Mouse (Mus musculus) embryonic facial prominence, embryonic 11.5 days (tissue): ENCODE measurements around the gene Zfp984. TPM values are rescaled to one million over a fixed set of nuclear protein-coding genes. Genes with fewer than 3 reads are reported as not detected.
"Not testable (repeated sequence)": the region's sequence is repeated elsewhere in the genome, so short reads cannot be mapped to it uniquely, and the experiment has no call there.

ENCODE experiments used
- ATAC-seq: fragments of 200-750 bp; cut with Nextera tagmentation; replicated peaks from 2 replicates; pipeline ENCODE4 v1.8.0; 2017; ENCODE audit warnings: low read depth; ENCODE audit not compliant: insufficient number of reproducible peaks, low FRiP score, low TSS enrichment
- DNase-seq: peaks from one replicate; pipeline ENCODE4 v3.0.0-alpha.2; 2015; ENCODE audit warnings: low spot score
- H3K27ac ChIP-seq: fragments of 300-500 bp; sonication (generic); replicated peaks from 2 replicates; pipeline ENCODE4 v1.5.1; 2014; ENCODE audit warnings: mild to moderate bottlenecking, low read depth, low read length, control low read depth
- H3K27me3 ChIP-seq: fragments of 300-500 bp; sonication (generic); 2 replicates; pipeline ENCODE4 v1.6.1; 2014; ENCODE audit warnings: mild to moderate bottlenecking, low read length, moderate library complexity, mixed read lengths; ENCODE audit not compliant: control insufficient read depth, insufficient read depth
- H3K36me3 ChIP-seq: fragments of 300-500 bp; sonication (generic); replicated peaks from 2 replicates; pipeline ENCODE4 v1.6.1; 2014; ENCODE audit warnings: low read depth, mild to moderate bottlenecking, low read length, moderate library complexity, mixed read lengths; ENCODE audit not compliant: control insufficient read depth, insufficient read depth
- H3K4me1 ChIP-seq: fragments of 300-500 bp; sonication (generic); 2 replicates; pipeline ENCODE4 v1.6.1; 2014; ENCODE audit warnings: low read length, mixed read lengths; ENCODE audit not compliant: control insufficient read depth, insufficient read depth
- H3K4me2 ChIP-seq: fragments of 300-500 bp; sonication (generic); 2 replicates; pipeline ENCODE4 v1.6.1; 2014; ENCODE audit warnings: low read depth, mild to moderate bottlenecking, control low read depth, low read length, moderate library complexity
- H3K4me3 ChIP-seq: fragments of 300-500 bp; sonication (generic); 2 replicates; pipeline ENCODE4 v1.5.1; 2014; ENCODE audit warnings: low read depth, low read length, control low read depth
- H3K9ac ChIP-seq: fragments of 300-500 bp; sonication (generic); replicated peaks from 2 replicates; pipeline ENCODE4 v1.6.1; 2014; ENCODE audit warnings: mild to moderate bottlenecking, control low read depth, low read length
- H3K9me3 ChIP-seq: fragments of 300-500 bp; sonication (generic); replicated peaks from 2 replicates; pipeline ENCODE4 v1.6.1; 2016; ENCODE audit warnings: mild to moderate bottlenecking, low read length, inconsistent platforms, mixed read lengths; ENCODE audit not compliant: control insufficient read depth
- WGBS: fragments of 180-500 bp; shearing (Covaris S2); extraction: QIAGEN DNeasy Blood & Tissue Kit; methylation state at CpG from one replicate; pipeline ENCODE4 v1.1.7; 2014; 5-methylcytosine and 5-hydroxymethylcytosine counted together
- polyA plus RNA-seq: library from polyadenylated mRNA; unstranded; fragments of >200 nt; fragmentation: Nextera tagmentation; extraction: Ambion mirVana; gene quantifications from 2 replicates; pipeline ENCODE4 v1.2.1, GENCODE M21; 2014

The Zfp984 gene
- polyA plus RNA-seq, 1 experiment from 2014 or later = 11.0 TPM

GRCm38 (mm10) chr4:147793390-147793916 lies 16.1 kb downstream of the Zfp984 start:
- H3K27me3 ChIP-seq, H3K4me1 ChIP-seq, H3K27ac ChIP-seq, H3K9me3 ChIP-seq, H3K4me3 ChIP-seq, DNase-seq, H3K36me3 ChIP-seq, H3K9ac ChIP-seq, H3K4me2 ChIP-seq: not testable (repeated sequence)
- ATAC-seq = peak; percentile 52; the same call in 1 of the 2 replicates
- WGBS = 64% methylated on average over 2 of the region's 2 CpGs

DNA sequence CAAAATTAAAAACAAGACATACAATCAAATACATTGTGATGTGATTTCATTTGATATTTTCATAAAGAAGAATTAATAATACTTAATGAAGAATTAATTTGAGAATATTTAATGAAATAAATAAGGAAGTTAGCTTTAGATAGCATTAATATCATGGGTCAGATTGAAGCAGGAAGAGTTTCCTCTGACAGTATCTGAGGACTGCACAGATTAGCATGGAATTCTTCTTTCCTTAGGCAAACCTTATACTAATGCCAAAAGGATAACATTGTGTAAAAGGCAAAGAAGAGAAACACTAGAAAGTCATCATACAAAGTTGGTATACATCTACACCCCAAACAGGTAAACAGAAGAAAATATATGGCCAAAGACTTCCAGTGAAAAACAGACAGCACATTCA lies 17.9 kb downstream of the Zfp984 start:
- not testable (repeated sequence) for H3K27me3 ChIP-seq, H3K9me3 ChIP-seq, H3K9ac ChIP-seq, H3K27ac ChIP-seq, H3K4me3 ChIP-seq, H3K36me3 ChIP-seq, ATAC-seq, H3K4me2 ChIP-seq, H3K4me1 ChIP-seq, DNase-seq

DNA sequence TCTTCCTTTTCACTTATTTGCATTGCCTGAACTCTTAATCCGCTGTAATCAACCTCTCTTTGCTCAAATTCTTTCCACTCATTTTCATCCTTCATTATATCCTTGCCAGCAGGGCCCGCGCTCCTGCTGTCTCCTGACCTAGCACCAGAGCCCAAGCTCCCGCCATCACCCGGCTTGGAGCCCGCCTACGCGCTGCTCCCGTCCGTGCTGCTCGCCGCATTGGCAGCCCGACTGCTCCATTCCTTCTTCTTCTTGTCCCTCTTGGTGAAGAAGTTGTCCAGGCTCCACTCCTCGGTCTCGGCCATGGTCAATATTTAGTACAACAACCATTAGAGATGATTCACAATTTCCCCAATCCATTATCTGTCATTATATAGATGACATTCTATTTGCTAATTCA lies 63.3 kb downstream of the Zfp984 start:
- not testable (repeated sequence) for H3K36me3 ChIP-seq, DNase-seq, H3K4me1 ChIP-seq, H3K27me3 ChIP-seq, H3K4me3 ChIP-seq, ATAC-seq, H3K4me2 ChIP-seq, H3K9ac ChIP-seq, H3K27ac ChIP-seq, H3K9me3 ChIP-seq
- 94% methylated on average over 14 of the region's 15 CpGs for WGBS

DNA sequence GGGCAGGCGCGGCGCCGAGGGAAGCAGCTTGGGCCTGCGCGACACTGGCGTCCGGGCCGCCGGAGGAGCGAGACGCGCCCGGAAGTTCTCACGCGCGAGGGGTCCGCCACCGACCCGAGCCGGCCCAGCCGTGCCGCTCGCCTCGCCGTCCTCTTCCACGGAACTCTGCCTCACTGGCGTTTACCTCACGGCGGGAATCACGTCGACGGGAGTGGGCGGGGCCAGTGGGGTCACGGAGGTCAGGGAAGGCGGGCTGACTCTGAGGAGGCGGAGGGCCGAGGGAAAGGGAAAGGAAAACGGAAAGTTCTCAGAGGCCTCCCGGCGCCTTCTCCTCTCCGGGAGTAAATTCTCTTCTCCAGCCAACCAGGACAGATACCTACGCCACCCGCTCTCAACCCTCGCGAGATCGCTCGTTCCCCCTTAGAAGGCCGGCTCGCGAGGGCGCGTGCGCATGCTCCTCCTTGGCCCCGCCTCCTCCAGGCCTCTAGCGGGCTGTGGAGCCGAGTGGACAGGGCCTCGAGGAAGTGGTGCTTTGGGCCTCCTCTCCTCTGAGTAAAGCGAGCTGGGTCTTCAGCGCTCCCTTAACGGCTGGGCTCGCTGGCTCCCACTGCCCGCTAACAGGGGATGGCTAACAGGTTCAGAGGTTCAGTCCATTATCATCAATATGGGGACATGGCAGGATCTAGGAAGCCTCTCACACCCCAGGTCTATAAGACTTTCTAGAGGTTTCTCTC lies 70.8 kb downstream of the Zfp984 start:
- peak; percentile 3 for DNase-seq
- 27% methylated on average over 50 of the region's 63 CpGs for WGBS
- not testable (repeated sequence) for H3K9me3 ChIP-seq, ATAC-seq, H3K27me3 ChIP-seq, H3K9ac ChIP-seq, H3K36me3 ChIP-seq, H3K27ac ChIP-seq, H3K4me1 ChIP-seq
- H3K4me3 ChIP-seq = peak overlapping the region; percentile 25
- peak overlapping the region; percentile 21; the same call in 1 of the 2 replicates for H3K4me2 ChIP-seq

Other genes with a start within 250 kb of the Zfp984 start
- gene Zfp979, start 167.3 kb downstream of the Zfp984 start, polyA plus RNA-seq = 2.3 and 3.2 TPM in 2 replicates
- gene Zfp534, start 107.2 kb downstream of the Zfp984 start, polyA plus RNA-seq = not detected in 2 replicates
- 5.0 and 6.1 TPM in 2 replicates for gene Zfp933, start 38.6 kb upstream of the Zfp984 start, polyA plus RNA-seq
- gene Miip, start 59.0 kb upstream of the Zfp984 start, polyA plus RNA-seq = 27.6 and 30.0 TPM in 2 replicates
- 14.7 and 15.6 TPM in 2 replicates for gene Fv1, start 59.2 kb upstream of the Zfp984 start, polyA plus RNA-seq
- gene Mfn2, start 94.9 kb upstream of the Zfp984 start, polyA plus RNA-seq = 23.1 and 28.0 TPM in 2 replicates
- gene Plod1, start 127.0 kb upstream of the Zfp984 start, polyA plus RNA-seq = 32.7 and 36.4 TPM in 2 replicates
- 14.5 and 15.9 TPM in 2 replicates for gene 2510039O18Rik, start 131.1 kb upstream of the Zfp984 start, polyA plus RNA-seq
- gene Nppb, start 176.0 kb upstream of the Zfp984 start, polyA plus RNA-seq = 0.57 and 1.0 TPM in 2 replicates
- 1.9 and 19.5 TPM in 2 replicates for gene Nppa, start 190.9 kb upstream of the Zfp984 start, polyA plus RNA-seq
- 8.9 and 9.8 TPM in 2 replicates for gene Clcn6, start 229.0 kb upstream of the Zfp984 start, polyA plus RNA-seq
- gene Mthfr, start 229.3 kb upstream of the Zfp984 start, polyA plus RNA-seq = 13.5 and 14.1 TPM in 2 replicates